Mouse (Mus musculus): ENCODE results near the gene Ppp1r12b. TPM values are rescaled to one million over a fixed set of nuclear protein-coding genes. Genes with fewer than 3 reads are reported as not detected.
A peak's percentile ranks its signal among the peaks of the same experiment; 100 is the strongest.

Gene Ppp1r12b
- total RNA-seq, 2 experiments from 2014 or later = 199 to 221 TPM

GRCm38 (mm10) chr1:134940863-134941262 lies 14.9 kb downstream of the Ppp1r12b start:
- no peak for DNase-seq

GRCm38 (mm10) chr1:134938233-134938632 lies 17.5 kb downstream of the Ppp1r12b start:
- DNase-seq = no peak

GRCm38 (mm10) chr1:134936335-134936734 lies 19.4 kb downstream of the Ppp1r12b start:
- no peak for DNase-seq

- DNase-seq = no peak
Observed at GRCm38 (mm10) chr1:134932431-134932830, 23.3 kb downstream of the Ppp1r12b start.

GRCm38 (mm10) chr1:134919010-134919409 lies 36.7 kb downstream of the Ppp1r12b start:
- no peak for DNase-seq

GRCm38 (mm10) chr1:134915421-134915820 lies 40.3 kb downstream of the Ppp1r12b start:
- no peak for DNase-seq

GRCm38 (mm10) chr1:134913535-134913934 lies 42.2 kb downstream of the Ppp1r12b start:
- DNase-seq = peak; percentile 38

GRCm38 (mm10) chr1:134911892-134912291 lies 43.9 kb downstream of the Ppp1r12b start:
- no peak for DNase-seq

- no peak for DNase-seq
Observed at GRCm38 (mm10) chr1:134910037-134910436, 45.7 kb downstream of the Ppp1r12b start.

GRCm38 (mm10) chr1:134909442-134909841 lies 46.3 kb downstream of the Ppp1r12b start:
- DNase-seq = peak; percentile 22

- DNase-seq = no peak
Observed at GRCm38 (mm10) chr1:134902051-134902619, 53.6 kb downstream of the Ppp1r12b start.

GRCm38 (mm10) chr1:134896008-134896407 lies 59.7 kb downstream of the Ppp1r12b start:
- DNase-seq = no peak

GRCm38 (mm10) chr1:134894803-134895202 lies 60.9 kb downstream of the Ppp1r12b start:
- no peak for DNase-seq

- DNase-seq = peak; percentile 67
Observed at GRCm38 (mm10) chr1:134891916-134892315, 63.8 kb downstream of the Ppp1r12b start.

GRCm38 (mm10) chr1:134889629-134890028 lies 66.1 kb downstream of the Ppp1r12b start:
- DNase-seq = no peak

- DNase-seq = no peak
Observed at GRCm38 (mm10) chr1:134875800-134876199, 79.9 kb downstream of the Ppp1r12b start.

GRCm38 (mm10) chr1:134872678-134873077 lies 83.1 kb downstream of the Ppp1r12b start:
- no peak for DNase-seq

GRCm38 (mm10) chr1:134866426-134866825 lies 89.3 kb downstream of the Ppp1r12b start:
- no peak for DNase-seq

- no peak for DNase-seq
Observed at GRCm38 (mm10) chr1:134865552-134865951, 90.2 kb downstream of the Ppp1r12b start.

GRCm38 (mm10) chr1:134860538-134860937 lies 95.2 kb downstream of the Ppp1r12b start:
- no peak for DNase-seq

GRCm38 (mm10) chr1:134858344-134859053 lies 97.2 kb downstream of the Ppp1r12b start:
- DNase-seq = peak; percentile 86

GRCm38 (mm10) chr1:134854325-134854982 lies 101.3 kb downstream of the Ppp1r12b start:
- peak; percentile 72 for DNase-seq

GRCm38 (mm10) chr1:134852797-134853196 lies 102.9 kb downstream of the Ppp1r12b start:
- DNase-seq = no peak
